Mouse (Mus musculus) liver, embryonic 14.5 days (tissue): ENCODE measurements at regions not wholly inside any gene's neighbourhood (a gene's known extent, or its start where the extent isn't known, plus 50 kb on each side); places are given as distances from the start of the nearest gene placed in this dataset.

Experiments
- ATAC-seq: fragments of 200-750 bp; cut with Nextera tagmentation; 2 replicates; pipeline ENCODE4 v1.8.0; 2017; ENCODE audit warnings: moderate number of reproducible peaks, mild to moderate bottlenecking, moderate library complexity; ENCODE audit not compliant: insufficient read depth
- DNase-seq, 3 experiments: peaks; one replicate each; pipeline ENCODE4 v3.0.0-alpha.2; 2012 to 2013; ENCODE audit warnings: low read depth in 3 of 3, low spot score in 3 of 3
- H3K27ac ChIP-seq: fragments of 300-500 bp; sonication (generic); 2 replicates; pipeline ENCODE4 v1.5.1; 2014; ENCODE audit warnings: moderate library complexity, mild to moderate bottlenecking, control low read depth, inconsistent platforms
- H3K27me3 ChIP-seq: fragments of 300-500 bp; sonication (generic); 2 replicates; pipeline ENCODE4 v1.6.1; 2014; ENCODE audit warnings: mild to moderate bottlenecking, low read length, moderate library complexity; ENCODE audit not compliant: control insufficient read depth, insufficient read depth
- H3K36me3 ChIP-seq: fragments of 300-500 bp; sonication (generic); replicated peaks from 2 replicates; pipeline ENCODE4 v1.6.1; 2014; ENCODE audit warnings: low read depth; ENCODE audit not compliant: control insufficient read depth, insufficient read depth
- H3K4me1 ChIP-seq, 2 experiments: fragments of 200-500 bp in 1 of 2; fragments of 300-500 bp in 1 of 2; sonication (generic) in 1 of 2; replicated peaks; 2 replicates each; pipeline ENCODE4 v1.6.1; 2012 to 2014; ENCODE audit warnings: antibody characterized with exemption in 1 of 2, inconsistent platforms in 1 of 2, low read length in 1 of 2; ENCODE audit not compliant: control insufficient read depth in 2 of 2, insufficient read depth in 2 of 2
- H3K4me2 ChIP-seq: fragments of 300-500 bp; sonication (generic); 2 replicates; pipeline ENCODE4 v1.6.1; 2014; ENCODE audit warnings: low read depth, mild to moderate bottlenecking, control low read depth, moderate library complexity
- H3K4me3 ChIP-seq, 2 experiments: fragments of 200-500 bp in 1 of 2; fragments of 300-500 bp in 1 of 2; sonication (generic) in 1 of 2; 2 replicates each; pipeline ENCODE4 v1.5.1; 2012 to 2014; ENCODE audit warnings: low read depth in 2 of 2, low read length in 2 of 2, mild to moderate bottlenecking in 2 of 2, control low read depth in 1 of 2, inconsistent platforms in 1 of 2, moderate library complexity in 1 of 2; ENCODE audit not compliant: insufficient read depth in 1 of 2
- H3K9ac ChIP-seq: fragments of 300-500 bp; sonication (generic); replicated peaks from 2 replicates; pipeline ENCODE4 v1.6.1; 2014; ENCODE audit warnings: mild to moderate bottlenecking, control low read depth, moderate library complexity
- H3K9me3 ChIP-seq: fragments of 300-500 bp; sonication (generic); 2 replicates; pipeline ENCODE4 v1.6.1; 2016; ENCODE audit warnings: low read length, mixed read lengths; ENCODE audit not compliant: control insufficient read depth
- CTCF ChIP-seq: IDR thresholded peaks from 2 replicates; pipeline ENCODE4 v1.5.1; 2016; ENCODE audit warnings: antibody characterized with exemption, low read depth, control low read depth
- EP300 ChIP-seq: IDR thresholded peaks from 2 replicates; pipeline ENCODE4 v1.6.1; 2016; ENCODE audit warnings: antibody characterized with exemption, low read depth
- WGBS: fragments of 180-500 bp; shearing (Covaris S2); extraction: QIAGEN DNeasy Blood & Tissue Kit; methylation state at CpG from one replicate; pipeline ENCODE4 v1.1.7; 2014; ENCODE audit not compliant: insufficient replicate concordance; 5-methylcytosine and 5-hydroxymethylcytosine counted together

GRCm38 (mm10) chr10:19490500-19490899, 101.2 kb upstream of the Ifngr1 start:
- Histone ChIP-seq H3K36me3 (no peaks in the 10 kb centered on the region), H3K4me1 (peaks cover 0 to 4% of the 10 kb centered on the region in 2 experiments; a peak in 2 of 4 replicates), H3K4me3 (no peak overlapping the region), H3K9ac (no peak overlapping the region), H3K27ac (no peak overlapping the region), H3K9me3 (no peaks in the 10 kb centered on the region), H3K27me3 (no peaks in the 10 kb centered on the region), H3K4me2 (no peak overlapping the region)
- no peak for DNase-seq
- no peak for ATAC-seq
- WGBS = 50% methylated on average over 8 of the region's 8 CpGs
- no peak for TF ChIP-seq CTCF
- TF ChIP-seq EP300 = no peak

GRCm38 (mm10) chr10:19491513-19492380, 100.0 kb upstream of the Ifngr1 start:
- DNase-seq = peak in 1 of 3 experiments; percentile 4
- no peaks in the 10 kb centered on the region for H3K36me3 ChIP-seq
- H3K9ac ChIP-seq = no peak overlapping the region
- no peaks in the 10 kb centered on the region for H3K27me3 ChIP-seq
- no peak overlapping the region for H3K4me3 ChIP-seq
- no peak for TF ChIP-seq EP300
- TF ChIP-seq CTCF = peak; percentile 62
- no peak for ATAC-seq
- no peaks in the 10 kb centered on the region for H3K9me3 ChIP-seq
- H3K27ac ChIP-seq = no peak overlapping the region
- peaks cover 0 to 4% of the 10 kb centered on the region in 2 experiments; a peak in 2 of 4 replicates for H3K4me1 ChIP-seq
- WGBS = 47% methylated on average over 20 of the region's 21 CpGs
- H3K4me2 ChIP-seq = no peak overlapping the region

GRCm38 (mm10) chr10:19494461-19495105, 97.2 kb upstream of the Ifngr1 start:
- no peak overlapping the region for H3K27ac ChIP-seq
- no peak overlapping the region for H3K4me3 ChIP-seq
- ATAC-seq (no peak), DNase-seq (no peak)
- H3K9ac ChIP-seq = no peak overlapping the region
- WGBS = 6% methylated on average over 9 of the region's 9 CpGs
- peaks cover 0 to 4% of the 10 kb centered on the region in 2 experiments; a peak in 2 of 4 replicates for H3K4me1 ChIP-seq
- no peaks in the 10 kb centered on the region for H3K9me3 ChIP-seq
- H3K4me2 ChIP-seq = peak overlapping the region; percentile 26
- H3K27me3 ChIP-seq = no peaks in the 10 kb centered on the region
- TF ChIP-seq CTCF (no peak), EP300 (no peak)
- H3K36me3 ChIP-seq = no peaks in the 10 kb centered on the region

- Histone ChIP-seq H3K9me3 (no peaks in the 10 kb centered on the region), H3K4me3 (no peak overlapping the region), H3K4me1 (peaks cover 0 to 4% of the 10 kb centered on the region in 2 experiments; a peak in 2 of 4 replicates), H3K27ac (no peak overlapping the region), H3K27me3 (no peaks in the 10 kb centered on the region), H3K4me2 (no peak overlapping the region), H3K9ac (no peak overlapping the region), H3K36me3 (no peaks in the 10 kb centered on the region)
- no peak for TF ChIP-seq CTCF
- no peak for TF ChIP-seq EP300
- DNase-seq = no peak
- no peak for ATAC-seq
- 56% methylated on average over 4 of the region's 4 CpGs for WGBS
Measured at GRCm38 (mm10) chr10:19498112-19498511, 93.6 kb upstream of the Ifngr1 start.

DNA sequence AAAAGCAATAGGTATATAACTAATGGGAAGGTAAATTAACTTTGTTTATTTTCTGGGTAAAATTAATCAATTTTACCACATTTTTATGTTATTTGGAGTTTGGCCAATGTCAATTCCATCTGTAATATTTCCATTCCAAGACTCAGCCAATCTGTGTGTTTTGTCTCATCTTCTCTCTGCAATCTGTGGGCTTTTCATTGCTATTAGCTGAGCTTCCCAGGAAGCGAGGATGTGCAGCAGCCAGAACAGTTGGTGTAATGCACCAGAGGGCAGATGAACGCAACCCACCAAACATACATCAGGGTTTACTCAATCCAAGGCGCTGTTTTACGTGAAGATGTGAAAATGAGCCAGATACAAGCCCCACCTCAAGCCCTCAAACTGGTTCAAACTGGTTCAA, 88.9 kb upstream of the Ifngr1 start:
- DNase-seq (no peak), ATAC-seq (no peak)
- TF ChIP-seq CTCF = no peak
- TF ChIP-seq EP300 = no peak
- no peak overlapping the region for H3K4me3 ChIP-seq
- no peaks in the 10 kb centered on the region for H3K27me3 ChIP-seq
- 75% methylated on average over 4 of the region's 4 CpGs for WGBS
- H3K4me2 ChIP-seq = no peak overlapping the region
- H3K36me3 ChIP-seq = no peaks in the 10 kb centered on the region
- H3K9me3 ChIP-seq = no peaks in the 10 kb centered on the region
- H3K9ac ChIP-seq = no peak overlapping the region
- H3K4me1 ChIP-seq = peaks cover 0 to 3% of the 10 kb centered on the region in 2 experiments; a peak in 1 of 4 replicates
- no peak overlapping the region for H3K27ac ChIP-seq
